Mouse (Mus musculus) cerebellum, postnatal 10 days (tissue): ENCODE data around the gene Spata6.

ENCODE experiments used
- DNase-seq, 2 experiments: peaks; one replicate each; pipeline ENCODE4 v3.0.0; 2021; ENCODE audit warnings: mixed read lengths in 2 of 2

The Spata6 gene

GRCm38 (mm10) chr4:111852626-111853025, 132.8 kb downstream of the Spata6 start:
- no peak for DNase-seq

- DNase-seq = no peak
These were observed 146.9 kb downstream of the Spata6 start for GRCm38 (mm10) chr4:111866701-111867100.

GRCm38 (mm10) chr4:111867743-111868401, 148.1 kb downstream of the Spata6 start:
- DNase-seq = peak; percentile 14 to 18
